Mouse (Mus musculus) brain, embryonic 14.5 days (tissue): ENCODE measurements around the gene Hic1.

Experiments used
- CTCF ChIP-seq: fragments of 200-500 bp; IDR thresholded peaks from 2 replicates; pipeline ENCODE4 v1.5.1; 2012; ENCODE audit warnings: inconsistent platforms, mild to moderate bottlenecking, moderate library complexity, borderline replicate concordance; ENCODE audit not compliant: insufficient read depth, insufficient read length; ENCODE audit errors: extremely low read depth
- POLR2A ChIP-seq: fragments of 200-500 bp; IDR thresholded peaks from 2 replicates; pipeline ENCODE4 v1.6.1; 2012; ENCODE audit warnings: mild to moderate bottlenecking, inconsistent platforms, borderline replicate concordance; ENCODE audit not compliant: poor library complexity, insufficient read depth, insufficient read length, severe bottlenecking; ENCODE audit errors: extremely low read depth

- TF ChIP-seq CTCF (no peak), POLR2A (no peak)
Observed at GRCm38 (mm10) chr11:75173799-75174165, 4.5 kb upstream of the Hic1 start.
